Mouse (Mus musculus) E14TG2a.4 (cell line): ENCODE results near the gene Adgrf4.

ENCODE experiments used
- CTCF ChIP-seq: conservative IDR thresholded peaks from 2 replicates; pipeline ENCODE4 v1.5.1; 2014; ENCODE audit warnings: low read length
- POU5F1 ChIP-seq: IDR thresholded peaks from 2 replicates; pipeline ENCODE4 v1.6.1; 2014; ENCODE audit warnings: low read length, borderline replicate concordance

- no peak for TF ChIP-seq CTCF
- TF ChIP-seq POU5F1, result no peak
Observed at GRCm38 (mm10) chr17:42608270-42608669, 83.8 kb downstream of the Adgrf4 start.
